Mouse (Mus musculus): ENCODE measurements at regions not wholly inside any gene's neighbourhood (a gene's known extent, or its start where the extent isn't known, plus 50 kb on each side); places are given as distances from the start of the nearest gene placed in this dataset.

- no peak overlapping the region for H3K27ac ChIP-seq (ENCODE audit: insufficient read depth, low read depth, low read length, poor library complexity, severe bottlenecking)
- no peaks in the 10 kb centered on the region for H3K9me3 ChIP-seq (ENCODE audit: control insufficient read depth, insufficient read depth, low read depth, low read length)
- no peak overlapping the region for H3K4me3 ChIP-seq (ENCODE audit: insufficient read depth in 1 of 2, low read depth in 1 of 2, low read length in 2 of 2, poor library complexity in 1 of 2, severe bottlenecking in 1 of 2)
- no peaks in the 10 kb centered on the region for H3K36me3 ChIP-seq (ENCODE audit: control insufficient read depth, insufficient read depth, low read length, poor library complexity, severe bottlenecking)
- no peak for DNase-seq (ENCODE audit: low read depth, low spot score)
- in situ Hi-C loops (cut with MboI; ENCODE audit: low sequenced_read_pairs in 2 of 2, unreplicated experiment in 2 of 2) = no loop called here
- no peak overlapping the region for H3K9ac ChIP-seq (ENCODE audit: insufficient read depth, low read depth, low read length, poor library complexity, severe bottlenecking)
- H3K4me1 ChIP-seq (ENCODE audit: control insufficient read depth in 2 of 2, insufficient read depth in 2 of 2, low read length in 2 of 2, poor library complexity in 1 of 2) = no peaks in the 10 kb centered on the region
- TF ChIP-seq HCFC1 (IDR thresholded peaks at IDR 0.05; ENCODE audit: borderline replicate concordance, insufficient read depth, low read length) = no peak
- TF ChIP-seq MAFK (IDR thresholded peaks at IDR 0.05; ENCODE audit: insufficient read depth, low read depth, low read length) = no peak
- no peak for TF ChIP-seq CHD2 (IDR thresholded peaks at IDR 0.05; ENCODE audit: low read depth, low read length)
- TF ChIP-seq ZNF384 (IDR thresholded peaks at IDR 0.05; ENCODE audit: low read depth, low read length) = no peak
These were observed 527.6 kb upstream of the Nectin3 start for GRCm38 (mm10) chr16:47025971-47026370.

- in situ Hi-C loops (cut with MboI; ENCODE audit: low sequenced_read_pairs in 2 of 2, unreplicated experiment in 2 of 2) = no loop called here
- TF ChIP-seq MAFK (IDR thresholded peaks at IDR 0.05; ENCODE audit: insufficient read depth, low read depth, low read length) = no peak
- no peak for TF ChIP-seq HCFC1 (IDR thresholded peaks at IDR 0.05; ENCODE audit: borderline replicate concordance, insufficient read depth, low read length)
- no peak for TF ChIP-seq ZC3H11A (IDR thresholded peaks at IDR 0.05; ENCODE audit: borderline replicate concordance, low read depth, low read length)
- no peak for TF ChIP-seq CHD2 (IDR thresholded peaks at IDR 0.05; ENCODE audit: low read depth, low read length)
- no peak for TF ChIP-seq ZNF384 (IDR thresholded peaks at IDR 0.05; ENCODE audit: low read depth, low read length)
- no peak overlapping the region for H3K27ac ChIP-seq (ENCODE audit: insufficient read depth, low read depth, low read length, poor library complexity, severe bottlenecking)
- H3K9me3 ChIP-seq (ENCODE audit: control insufficient read depth, insufficient read depth, low read depth, low read length) = no peaks in the 10 kb centered on the region
- no peak overlapping the region for H3K9ac ChIP-seq (ENCODE audit: insufficient read depth, low read depth, low read length, poor library complexity, severe bottlenecking)
- H3K4me1 ChIP-seq (ENCODE audit: control insufficient read depth in 2 of 2, insufficient read depth in 2 of 2, low read length in 2 of 2, poor library complexity in 1 of 2) = no peaks in the 10 kb centered on the region
- no peak for DNase-seq (ENCODE audit: low read depth, low spot score)
- no peaks in the 10 kb centered on the region for H3K36me3 ChIP-seq (ENCODE audit: control insufficient read depth, insufficient read depth, low read length, poor library complexity, severe bottlenecking)
- no peak overlapping the region for H3K4me3 ChIP-seq (ENCODE audit: insufficient read depth in 1 of 2, low read depth in 1 of 2, low read length in 2 of 2, poor library complexity in 1 of 2, severe bottlenecking in 1 of 2)
These were observed 519.2 kb upstream of the Nectin3 start for GRCm38 (mm10) chr16:47017486-47017885.

- in situ Hi-C loops (cut with MboI; ENCODE audit: low sequenced_read_pairs in 2 of 2, unreplicated experiment in 2 of 2) = no loop called here
- Histone ChIP-seq H3K9me3 (ENCODE audit: control insufficient read depth, insufficient read depth, low read depth, low read length) (no peaks in the 10 kb centered on the region), H3K36me3 (ENCODE audit: control insufficient read depth, insufficient read depth, low read length, poor library complexity, severe bottlenecking) (no peaks in the 10 kb centered on the region), H3K27ac (ENCODE audit: insufficient read depth, low read depth, low read length, poor library complexity, severe bottlenecking) (no peak overlapping the region), H3K9ac (ENCODE audit: insufficient read depth, low read depth, low read length, poor library complexity, severe bottlenecking) (no peak overlapping the region), H3K4me1 (ENCODE audit: control insufficient read depth in 2 of 2, insufficient read depth in 2 of 2, low read length in 2 of 2, poor library complexity in 1 of 2) (no peaks in the 10 kb centered on the region), H3K4me3 (ENCODE audit: insufficient read depth in 1 of 2, low read depth in 1 of 2, low read length in 2 of 2, poor library complexity in 1 of 2, severe bottlenecking in 1 of 2) (no peak overlapping the region)
- no peak for DNase-seq (ENCODE audit: low read depth, low spot score)
- TF ChIP-seq ZC3H11A (IDR thresholded peaks at IDR 0.05; ENCODE audit: borderline replicate concordance, low read depth, low read length) = no peak
- no peak for TF ChIP-seq CHD2 (IDR thresholded peaks at IDR 0.05; ENCODE audit: low read depth, low read length)
- TF ChIP-seq HCFC1 (IDR thresholded peaks at IDR 0.05; ENCODE audit: borderline replicate concordance, insufficient read depth, low read length) = no peak
- TF ChIP-seq MAFK (IDR thresholded peaks at IDR 0.05; ENCODE audit: insufficient read depth, low read depth, low read length) = no peak
- TF ChIP-seq ZNF384 (IDR thresholded peaks at IDR 0.05; ENCODE audit: low read depth, low read length) = no peak
These were observed 484.7 kb upstream of the Nectin3 start for GRCm38 (mm10) chr16:46982910-46983600.

GRCm38 (mm10) chr16:46982272-46982909 is 484.1 kb upstream of the Nectin3 start:
- Histone ChIP-seq H3K9me3 (ENCODE audit: control insufficient read depth, insufficient read depth, low read depth, low read length) (no peaks in the 10 kb centered on the region), H3K4me3 (ENCODE audit: insufficient read depth in 1 of 2, low read depth in 1 of 2, low read length in 2 of 2, poor library complexity in 1 of 2, severe bottlenecking in 1 of 2) (no peak overlapping the region), H3K4me1 (ENCODE audit: control insufficient read depth in 2 of 2, insufficient read depth in 2 of 2, low read length in 2 of 2, poor library complexity in 1 of 2) (no peaks in the 10 kb centered on the region), H3K27ac (ENCODE audit: insufficient read depth, low read depth, low read length, poor library complexity, severe bottlenecking) (no peak overlapping the region), H3K36me3 (ENCODE audit: control insufficient read depth, insufficient read depth, low read length, poor library complexity, severe bottlenecking) (no peaks in the 10 kb centered on the region), H3K9ac (ENCODE audit: insufficient read depth, low read depth, low read length, poor library complexity, severe bottlenecking) (no peak overlapping the region)
- in situ Hi-C loops (cut with MboI; ENCODE audit: low sequenced_read_pairs in 2 of 2, unreplicated experiment in 2 of 2) = no loop called here
- no peak for DNase-seq (ENCODE audit: low read depth, low spot score)
- TF ChIP-seq ZC3H11A (IDR thresholded peaks at IDR 0.05; ENCODE audit: borderline replicate concordance, low read depth, low read length) = no peak
- TF ChIP-seq CHD2 (IDR thresholded peaks at IDR 0.05; ENCODE audit: low read depth, low read length) = no peak
- TF ChIP-seq MAFK (IDR thresholded peaks at IDR 0.05; ENCODE audit: insufficient read depth, low read depth, low read length) = no peak
- TF ChIP-seq ZNF384 (IDR thresholded peaks at IDR 0.05; ENCODE audit: low read depth, low read length) = no peak
- no peak for TF ChIP-seq HCFC1 (IDR thresholded peaks at IDR 0.05; ENCODE audit: borderline replicate concordance, insufficient read depth, low read length)
